Mouse (Mus musculus) neutrophil, adult 5-6 weeks (primary cell): ENCODE measurements at regions not wholly inside any gene's neighbourhood (a gene's known extent, or its start where the extent isn't known, plus 50 kb on each side); places are given as distances from the start of the nearest gene placed in this dataset.

Source experiments
- ATAC-seq: fragments of 151-379, 151-347 bp; 2 replicates; pipeline ENCODE4 v1.8.0; 2017; ENCODE audit warnings: mild to moderate bottlenecking, moderate TSS enrichment; ENCODE audit not compliant: insufficient number of reproducible peaks, poor library complexity, low FRiP score, severe bottlenecking; ENCODE audit errors: extremely low read depth

DNA sequence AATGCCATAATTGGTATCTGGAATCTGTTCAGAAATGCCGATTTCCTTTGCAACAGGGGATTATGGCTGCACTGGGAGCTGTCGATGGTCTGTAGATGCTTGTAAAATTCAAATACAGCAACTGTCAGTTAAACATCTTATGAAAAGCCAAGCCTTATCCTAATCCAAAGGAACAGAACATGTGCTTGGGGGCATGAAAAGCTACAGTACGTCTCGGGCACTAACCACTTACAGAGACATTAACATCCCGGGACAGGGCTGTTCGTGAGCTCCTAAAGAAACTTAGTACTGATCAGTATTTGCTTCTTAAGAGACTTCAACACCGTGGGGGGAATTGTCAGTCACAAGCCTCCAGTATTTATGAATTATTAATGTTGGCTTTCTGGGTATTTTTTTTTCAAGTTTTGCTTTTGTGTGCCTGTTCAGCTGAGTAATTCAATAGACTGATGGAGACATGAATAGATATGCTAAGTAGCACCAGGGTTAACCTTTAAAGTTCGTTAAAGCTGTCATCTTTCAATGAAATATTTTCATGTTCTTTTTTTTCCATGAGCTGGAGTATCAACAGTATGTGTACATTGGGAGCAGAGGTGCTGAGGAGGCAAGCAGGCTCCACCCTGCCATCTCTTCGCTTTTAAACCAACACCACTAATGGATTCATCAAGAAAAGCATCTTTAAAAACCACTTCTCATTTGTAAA, 272.3 kb downstream of the Tle4 start:
- ATAC-seq: no peak

DNA sequence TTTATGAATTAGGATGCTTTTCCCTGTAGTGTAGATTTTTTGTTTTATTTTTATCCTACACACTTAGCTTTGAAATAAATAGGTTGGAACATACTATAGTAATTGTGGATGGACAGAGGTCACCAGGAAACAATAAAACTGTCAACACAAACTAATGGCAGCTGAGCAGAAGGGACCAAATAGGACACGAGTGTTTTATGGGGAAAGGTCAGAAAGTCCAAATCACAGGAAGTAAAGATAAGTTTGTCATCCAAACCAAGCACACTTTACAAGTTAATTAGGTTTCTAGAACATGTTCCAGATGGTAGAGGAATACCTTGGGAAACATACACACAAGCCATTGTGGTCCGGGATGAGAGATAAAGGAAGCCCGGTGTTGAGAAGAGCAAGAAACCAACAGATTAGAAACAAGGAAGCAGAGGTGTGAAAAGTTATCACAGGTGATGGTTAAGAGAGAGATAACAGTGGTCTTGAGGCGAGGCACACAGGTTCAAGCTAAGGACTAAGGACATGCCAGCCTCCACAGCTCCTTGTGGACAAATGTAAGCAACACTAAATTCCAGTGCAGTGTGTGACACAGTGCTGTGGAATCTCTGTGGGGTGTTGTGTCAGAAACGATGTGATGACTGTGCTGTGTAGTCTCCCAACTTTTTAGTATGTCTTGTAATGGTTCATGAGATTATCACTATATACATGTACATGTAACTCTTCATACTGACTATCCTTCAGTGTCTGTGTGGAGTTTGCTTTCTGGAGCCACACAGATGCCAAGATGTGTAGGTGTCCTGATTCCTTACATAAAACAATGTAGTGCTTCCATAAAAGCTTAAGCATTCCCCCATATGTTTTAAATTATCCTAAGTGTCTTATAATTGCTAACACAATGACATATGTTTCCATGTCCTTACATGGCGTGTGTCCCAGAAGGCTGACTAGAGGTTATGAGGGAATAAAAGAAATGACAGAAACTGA, 264.5 kb downstream of the Tle4 start:
- no peak for ATAC-seq

DNA sequence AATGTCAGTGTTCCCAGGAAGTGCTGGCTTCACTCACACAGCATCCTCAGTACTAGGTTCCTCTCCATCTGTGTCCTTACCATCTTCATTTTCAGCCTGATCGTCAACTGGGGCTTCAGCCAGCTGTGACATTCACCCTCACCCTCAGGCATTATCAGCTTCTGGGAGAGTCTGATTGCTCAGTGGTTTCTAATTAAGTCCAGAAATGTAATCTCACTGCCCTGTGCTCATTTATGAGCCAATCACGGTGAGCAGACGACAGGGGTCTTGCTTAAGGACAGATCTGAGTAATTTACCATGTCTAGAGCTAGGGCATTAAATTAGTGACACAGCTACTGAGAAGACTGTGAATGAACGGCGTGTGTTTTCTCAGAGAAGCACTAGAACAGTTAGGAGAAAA, 260.8 kb downstream of the Tle4 start:
- ATAC-seq: no peak

DNA sequence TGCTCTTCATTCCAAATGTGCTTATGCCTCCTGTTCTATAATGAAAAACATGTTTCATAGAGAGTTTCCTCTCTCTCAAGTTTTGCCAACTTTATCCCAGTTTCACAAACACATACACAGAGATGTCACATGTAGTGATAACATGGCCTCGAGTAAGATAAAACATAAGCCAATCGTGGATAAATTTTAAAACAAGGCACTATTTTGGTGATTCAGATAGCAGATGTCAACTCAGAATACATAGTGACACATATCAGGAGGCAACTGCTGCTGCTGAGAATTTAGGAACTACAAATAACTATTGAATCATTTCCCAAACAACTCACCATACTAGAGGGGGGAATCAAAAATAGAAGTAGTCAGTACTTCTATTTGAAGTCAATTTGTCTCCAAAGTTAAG, 257.1 kb downstream of the Tle4 start:
- no peak for ATAC-seq

DNA sequence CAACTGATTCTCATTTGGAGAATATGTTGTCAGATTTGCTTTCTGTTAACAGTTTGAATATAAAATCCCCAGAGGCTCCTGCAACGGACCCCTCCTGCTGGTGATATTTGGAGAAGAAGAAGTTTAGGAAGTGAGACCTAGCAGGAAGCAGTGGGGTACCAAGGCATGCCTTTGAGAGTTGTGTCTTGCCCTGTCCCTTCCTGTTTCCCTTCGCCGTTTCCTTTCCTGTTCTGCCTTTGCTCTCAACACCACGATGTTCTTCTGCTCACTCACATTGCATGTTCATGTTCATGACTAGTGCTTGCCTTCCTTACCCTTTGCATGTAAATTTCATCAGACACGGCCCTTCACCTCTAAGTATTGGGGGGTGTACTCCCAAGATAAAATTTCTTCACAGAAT, 254.0 kb downstream of the Tle4 start:
- no peak for ATAC-seq

DNA sequence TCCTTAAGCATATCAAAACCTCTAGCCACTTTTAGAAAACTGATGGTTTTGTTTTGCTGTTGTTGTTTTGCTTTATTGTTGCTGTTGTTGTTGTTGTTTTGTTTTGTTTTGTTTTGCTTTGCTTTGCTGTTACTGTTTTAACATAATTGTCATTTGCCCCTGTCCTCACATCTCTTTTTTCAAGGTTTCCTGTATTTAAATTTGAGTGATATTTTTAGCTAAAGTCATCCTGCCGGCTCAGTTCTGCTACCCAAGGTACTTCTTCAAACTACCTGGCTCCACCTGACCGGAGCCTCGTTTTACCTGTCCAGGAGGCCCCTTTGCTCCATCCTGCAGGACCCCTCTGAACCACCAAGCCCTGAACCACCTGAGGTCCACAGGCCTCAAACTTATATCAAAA, 253.4 kb downstream of the Tle4 start:
- no peak for ATAC-seq

DNA sequence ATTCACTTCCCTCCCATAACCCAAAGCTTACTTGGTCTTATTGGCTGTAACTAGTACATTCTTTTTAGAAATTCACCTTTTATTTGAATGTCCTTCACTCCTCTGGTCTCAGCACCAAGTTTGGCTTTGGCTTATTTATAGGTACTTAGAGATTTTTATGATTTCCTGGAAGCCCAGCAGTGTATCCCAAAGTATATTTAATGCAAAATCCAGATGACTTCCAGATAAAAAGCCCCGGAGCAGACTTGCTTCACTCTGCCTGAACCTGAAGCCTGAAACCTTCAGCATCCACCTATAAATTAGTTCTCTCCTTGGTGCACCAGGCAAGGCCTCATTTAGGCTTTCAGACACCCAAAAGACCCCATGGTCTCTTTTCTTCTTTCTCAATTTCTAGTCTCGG, 250.8 kb downstream of the Tle4 start:
- ATAC-seq: no peak

DNA sequence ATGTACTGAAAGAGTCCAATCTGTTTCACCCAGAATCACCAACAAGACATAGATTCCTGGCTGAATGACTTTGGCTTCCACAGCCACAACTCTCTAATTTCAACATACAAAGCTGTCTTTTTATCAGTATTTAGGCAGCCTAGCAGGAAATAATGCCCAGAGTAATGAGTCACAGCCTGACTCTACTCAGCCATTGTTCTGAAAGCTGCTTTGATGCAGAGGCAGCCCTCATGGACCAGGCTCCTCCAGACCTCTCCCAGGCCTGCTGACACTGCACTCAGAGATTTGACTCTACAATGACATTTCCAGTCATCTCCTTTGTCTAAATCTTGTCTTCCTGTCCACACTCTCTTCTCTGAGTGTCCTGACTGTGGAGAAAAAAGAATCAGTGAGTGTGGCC, 250.4 kb downstream of the Tle4 start:
- no peak for ATAC-seq

DNA sequence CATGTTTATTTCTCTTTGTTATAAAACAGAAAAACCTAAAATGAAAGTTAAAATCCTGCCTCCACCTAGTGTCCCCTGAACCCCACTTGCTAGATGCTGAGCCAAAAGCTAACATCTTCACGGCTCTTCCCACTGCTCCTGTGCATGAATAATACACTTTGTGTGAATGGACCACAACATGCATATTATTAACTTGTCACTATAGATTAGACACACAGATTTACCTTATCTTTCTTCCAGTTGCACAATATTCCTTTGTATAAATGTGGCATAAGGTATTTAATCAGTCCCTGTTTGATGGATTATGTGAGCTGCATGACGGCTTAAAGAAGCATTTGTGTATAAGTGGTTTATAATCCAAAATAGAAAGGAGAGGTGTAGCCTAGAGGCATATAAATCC, 248.1 kb downstream of the Tle4 start:
- ATAC-seq: no peak

DNA sequence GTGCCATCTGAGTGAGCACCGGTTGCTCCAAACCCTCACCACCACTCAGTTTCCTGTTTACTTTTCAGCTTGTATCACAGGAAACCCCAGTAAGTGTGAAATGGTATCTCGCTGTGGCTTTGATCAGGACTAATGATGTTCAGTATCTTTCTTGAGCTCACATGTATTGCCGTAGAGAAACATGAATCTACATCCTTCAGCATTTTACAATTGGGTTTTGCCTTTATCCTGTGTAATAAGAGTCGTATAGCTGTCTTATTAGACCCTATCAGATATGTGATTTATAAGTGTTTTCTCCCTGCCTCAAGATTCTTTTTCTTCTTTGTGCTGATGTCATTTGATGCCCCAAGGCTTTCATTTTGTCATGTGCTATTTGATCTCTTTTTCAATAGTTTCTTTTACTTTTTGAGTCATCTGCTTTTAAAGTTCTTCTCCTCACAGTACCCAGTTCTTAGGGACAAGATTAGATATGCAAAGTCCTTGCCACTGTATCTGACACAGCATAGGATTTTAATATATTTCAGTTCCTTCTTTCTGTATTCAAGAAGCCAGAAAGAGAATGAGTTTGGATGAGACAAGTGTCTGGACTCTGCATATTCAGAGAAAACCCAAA, 246.0 kb downstream of the Tle4 start:
- ATAC-seq: peak; percentile 71

DNA sequence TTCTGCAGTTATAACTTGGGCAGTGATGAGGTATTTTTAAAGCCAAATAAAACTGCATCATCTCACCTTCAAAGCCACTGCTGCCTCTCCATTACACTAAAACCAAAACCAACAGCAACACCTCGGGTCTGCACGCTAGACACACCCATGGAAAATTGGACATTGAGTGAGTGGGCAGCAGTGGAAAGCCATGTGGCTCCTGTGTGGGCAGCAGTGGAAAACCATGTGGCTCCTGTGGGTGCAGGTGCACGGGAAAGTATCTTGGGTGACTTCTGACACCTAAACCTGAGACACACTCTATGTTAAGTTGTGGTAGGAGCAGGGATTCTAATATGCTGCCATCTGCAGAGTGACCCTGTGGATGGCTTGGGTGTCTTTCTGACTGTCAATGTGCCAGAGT, 245.3 kb downstream of the Tle4 start:
- ATAC-seq: no peak

DNA sequence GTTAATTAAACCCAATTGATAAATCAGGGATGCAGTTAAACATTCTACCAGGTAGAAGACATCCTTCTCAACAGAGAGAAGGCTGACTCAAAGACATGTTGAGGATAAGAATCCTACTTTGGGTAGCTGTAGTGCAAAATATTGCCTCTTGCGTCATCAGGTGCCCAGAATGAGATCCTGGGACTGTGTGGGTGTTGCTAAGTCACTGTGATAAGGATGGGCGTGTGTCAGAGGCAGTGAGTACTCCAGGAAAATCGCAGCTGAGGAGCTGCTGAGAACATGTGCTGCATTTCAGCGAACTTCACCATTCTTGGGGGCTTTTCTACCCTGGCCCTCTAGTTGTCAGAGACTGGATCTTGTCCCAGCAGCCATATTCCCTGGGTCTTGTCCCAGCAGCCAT, 244.7 kb downstream of the Tle4 start:
- ATAC-seq: no peak

DNA sequence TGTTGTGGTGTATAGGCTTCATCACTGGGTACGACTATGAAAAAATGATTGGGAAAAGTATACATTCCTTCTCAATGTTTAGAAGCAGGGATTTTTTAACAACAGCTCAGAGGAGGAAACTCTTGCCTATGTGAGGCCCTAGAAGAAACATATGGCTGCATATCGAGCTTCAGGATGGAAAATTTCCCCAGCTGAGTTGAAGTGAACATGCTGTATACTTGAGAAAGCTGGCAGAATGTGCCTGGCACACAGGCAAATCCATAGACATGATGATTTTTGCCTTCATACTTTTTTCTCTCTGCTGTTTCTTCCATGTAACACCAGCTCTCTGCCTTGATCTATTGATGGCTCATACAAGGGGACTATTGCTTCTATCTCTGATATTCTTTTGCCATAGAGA, 242.7 kb downstream of the Tle4 start:
- ATAC-seq: no peak

DNA sequence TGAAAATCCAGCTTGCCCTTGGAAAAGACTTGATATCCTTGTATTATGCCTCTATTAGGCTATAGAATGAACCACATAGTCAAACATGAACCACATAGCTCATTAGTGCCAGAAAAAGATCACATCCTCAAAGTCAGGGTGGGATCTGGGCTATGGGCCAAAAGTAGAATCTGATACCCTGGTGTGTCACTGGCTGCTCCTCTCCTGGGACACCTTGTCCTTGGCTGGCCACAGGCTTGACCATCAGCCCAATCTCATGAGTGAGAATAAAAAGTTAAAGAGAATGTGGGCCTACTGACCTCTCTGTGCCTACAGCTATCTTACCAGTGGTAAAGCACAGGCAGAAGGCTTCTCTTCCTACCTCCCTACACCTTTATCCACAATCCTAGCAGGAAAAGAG, 241.9 kb downstream of the Tle4 start:
- ATAC-seq: no peak

DNA sequence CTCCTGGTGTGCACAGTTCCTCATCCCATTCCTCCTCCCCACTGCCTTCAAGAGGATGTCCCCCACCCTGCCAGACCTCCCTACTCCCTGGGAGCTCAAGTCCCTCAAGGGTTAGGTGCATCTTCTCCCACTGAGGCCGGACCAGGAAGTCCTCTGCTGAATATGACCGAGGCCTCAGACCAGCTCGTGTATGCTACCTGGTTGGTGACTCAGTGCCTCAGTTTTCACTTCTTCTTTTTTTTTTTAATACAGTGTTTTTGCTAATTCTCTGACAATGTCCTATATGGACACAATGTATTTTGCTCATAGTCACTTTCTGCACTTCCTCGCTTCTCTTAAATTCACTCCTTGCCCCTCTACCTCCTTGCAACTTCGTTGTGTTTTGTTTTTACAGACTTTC, 237.2 kb downstream of the Tle4 start:
- peak; percentile 58; the same call in 1 of the 2 replicates for ATAC-seq

DNA sequence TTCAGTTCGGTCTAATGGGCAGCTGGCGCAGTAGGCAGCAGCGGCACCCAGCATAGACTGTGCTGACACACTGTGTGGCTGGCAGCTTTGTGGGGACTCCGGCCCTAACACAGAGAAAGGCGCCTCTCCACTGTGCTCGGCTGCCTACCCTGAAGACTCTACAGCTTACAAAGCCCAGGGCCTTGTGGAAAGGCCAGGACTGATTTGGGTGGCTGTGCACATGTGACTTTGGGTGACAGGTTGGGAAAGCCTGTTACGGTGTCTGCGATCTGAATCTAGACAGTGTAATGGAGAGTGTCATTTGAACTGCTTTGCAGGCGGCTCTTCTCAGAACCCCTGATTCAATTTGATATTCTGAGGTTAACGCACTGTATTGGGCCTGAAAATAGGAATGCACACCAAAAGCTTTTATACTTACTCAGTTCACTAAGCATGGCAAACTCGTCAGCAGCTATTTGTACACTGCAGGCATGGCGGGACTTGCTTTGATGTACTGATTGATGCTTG, 228.7 kb downstream of the Tle4 start:
- no peak for ATAC-seq

DNA sequence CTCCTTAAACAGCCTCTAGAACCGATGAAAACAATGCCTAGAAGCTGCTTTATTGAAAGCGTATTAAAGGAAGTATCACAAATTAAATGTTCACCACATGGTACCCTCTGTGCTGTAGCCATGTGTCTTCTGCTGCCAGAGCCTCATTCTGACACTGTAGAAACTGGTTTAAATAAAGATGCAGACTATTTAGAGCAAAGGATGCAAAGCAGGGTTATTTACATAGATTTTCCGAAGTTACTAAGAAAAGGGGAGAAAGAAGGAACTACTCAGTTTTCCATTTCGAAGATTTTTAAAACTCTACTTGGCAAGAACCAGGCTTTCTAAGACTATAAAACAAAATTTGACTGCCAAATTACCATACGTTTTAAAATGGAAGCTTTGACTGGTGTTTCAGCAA, 226.5 kb downstream of the Tle4 start:
- no peak for ATAC-seq

DNA sequence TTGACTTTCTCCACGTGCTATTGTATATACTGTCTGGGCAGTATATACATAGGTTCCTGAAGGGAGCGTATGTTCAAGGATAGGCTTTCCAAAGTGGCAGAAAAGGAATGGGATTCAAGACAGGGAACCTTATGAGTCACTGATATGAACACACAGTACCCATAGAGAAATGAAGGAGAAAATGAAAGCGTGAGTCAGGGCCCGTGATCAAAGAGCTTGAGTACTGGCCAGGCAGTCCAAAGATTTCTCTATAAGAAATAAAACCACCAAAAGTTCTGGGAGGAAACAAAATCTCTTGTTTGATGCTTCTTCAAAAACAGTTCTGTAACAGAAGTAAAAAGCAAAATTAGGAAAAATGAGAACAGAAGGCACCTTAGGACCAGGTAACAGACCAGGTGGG, 223.9 kb downstream of the Tle4 start:
- ATAC-seq: no peak

DNA sequence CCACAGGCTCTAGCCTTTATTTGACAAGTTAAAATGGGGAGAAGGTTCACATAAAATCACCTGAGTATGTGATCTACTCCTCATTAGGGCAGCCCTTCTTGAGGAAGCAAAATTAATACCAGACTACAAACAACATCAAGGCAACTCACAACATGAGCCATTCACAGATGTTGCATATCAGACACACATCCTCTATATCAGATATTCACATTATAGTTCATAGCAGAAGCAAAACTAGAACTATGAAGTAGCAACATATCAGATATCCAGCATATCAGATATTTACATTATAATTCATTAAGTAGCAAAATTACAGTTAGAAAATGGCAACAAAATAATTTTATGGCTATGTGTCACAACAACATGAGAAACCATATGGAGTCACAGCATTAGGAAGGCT, 217.0 kb downstream of the Tle4 start:
- ATAC-seq: no peak

DNA sequence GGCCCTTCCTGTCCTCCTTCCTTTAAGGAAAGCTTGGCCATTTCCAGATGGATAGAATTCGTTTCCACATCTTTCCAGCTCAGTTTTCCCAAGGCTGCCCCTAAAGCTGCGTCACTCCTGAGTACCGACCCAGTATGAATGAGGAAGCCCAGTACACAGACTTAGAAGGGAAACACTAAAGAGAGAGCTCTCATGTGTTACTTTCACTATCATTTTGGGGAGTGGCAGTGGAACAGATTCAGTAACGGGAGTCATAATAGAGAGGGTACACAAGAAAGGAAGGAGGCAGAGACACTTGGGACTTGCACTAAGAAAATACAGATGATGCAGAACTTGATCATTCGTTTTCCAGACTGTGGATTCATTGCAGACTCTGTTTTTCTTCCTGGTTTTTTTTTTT, 210.1 kb downstream of the Tle4 start:
- ATAC-seq: peak; percentile 76; the same call in 1 of the 2 replicates
